Mouse (Mus musculus) inflammation-experienced regulatory T-cells, adult 16 weeks (primary cell): ENCODE results near the gene Shank3. TPM values are rescaled to one million over a fixed set of nuclear protein-coding genes. Genes with fewer than 3 reads are reported as not detected.

Experiments used
- polyA plus RNA-seq: library from polyadenylated mRNA; unstranded; fragments of 100-300 nt; shearing (Covaris generic); gene quantifications from one replicate; pipeline ENCODE4 v1.2.1, GENCODE M21; 2017

Shank3 gene
- not detected for polyA plus RNA-seq

DNA sequence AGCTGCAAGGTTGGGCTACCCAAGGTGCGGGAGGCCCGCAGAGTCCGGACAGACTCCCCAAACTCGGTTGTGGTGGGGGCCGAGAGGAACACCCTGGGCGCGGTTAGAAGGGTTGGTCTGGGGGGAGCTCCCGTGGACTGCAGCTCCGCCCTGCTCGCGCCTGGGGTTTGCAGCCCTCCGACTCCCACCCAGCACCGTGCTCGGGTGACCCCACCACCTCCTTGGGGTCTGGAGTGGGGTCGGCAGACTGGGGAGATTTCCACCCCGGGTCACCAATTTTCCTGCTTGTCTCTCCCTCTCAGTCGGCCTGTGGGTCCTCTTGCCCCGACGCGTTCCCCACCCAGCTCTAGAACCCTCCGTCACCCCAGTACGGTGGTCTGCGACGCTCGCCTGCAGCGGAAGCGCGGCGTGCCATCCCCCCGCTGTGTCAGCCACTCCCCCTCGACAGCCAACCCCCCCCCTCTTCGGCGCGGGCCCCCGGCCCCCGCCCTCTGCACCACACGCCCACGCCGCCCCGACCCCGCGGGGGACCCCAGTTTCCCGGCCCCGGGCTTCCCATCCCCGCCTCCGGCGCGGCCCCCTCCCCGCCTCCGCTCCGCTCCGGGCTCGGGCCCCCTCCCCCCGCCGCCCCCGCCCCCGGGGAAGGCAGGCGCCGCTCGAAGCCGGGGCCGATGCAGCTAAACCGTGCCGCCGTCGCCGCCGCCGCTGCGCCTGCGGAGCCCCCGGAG, at the start of gene Shank3:
Gene Shank3 (plus strand): TSS at position 663 of the 728 bp plus-strand sequence.

DNA sequence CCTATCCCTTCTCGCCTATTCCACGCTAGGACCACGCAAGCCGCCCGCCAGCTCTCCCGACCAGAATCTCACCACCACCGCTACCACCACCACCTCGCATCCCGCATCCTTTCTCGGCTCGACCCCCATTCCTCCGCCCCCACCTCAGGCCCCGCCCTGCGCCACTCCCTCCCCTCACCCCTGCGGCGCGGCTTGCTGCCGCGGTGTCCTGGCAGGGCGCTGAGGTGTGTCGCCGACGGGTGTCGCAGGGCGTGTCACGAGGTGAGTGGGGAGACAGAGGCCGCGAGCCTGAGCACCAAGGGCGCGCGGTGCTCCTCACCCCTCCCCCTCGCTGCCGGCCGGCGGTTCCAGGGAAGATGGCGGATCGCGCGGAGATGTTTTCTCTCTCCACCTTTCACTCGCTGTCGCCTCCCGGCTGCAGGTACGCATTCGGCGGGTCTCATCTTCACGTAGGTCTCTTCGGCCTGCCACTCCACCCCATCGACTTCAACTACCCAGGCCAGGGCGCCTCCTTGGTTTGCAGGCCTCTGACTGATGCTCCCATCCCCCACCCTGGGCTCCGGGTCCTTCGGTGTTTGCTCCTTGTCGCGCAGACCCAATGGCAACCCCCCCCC, 45.5 kb upstream of the Shank3 start, which contains the start of gene Mapk8ip2:
Gene Mapk8ip2 (plus strand): TSS at position 49 of the 614 bp plus-strand sequence.

DNA sequence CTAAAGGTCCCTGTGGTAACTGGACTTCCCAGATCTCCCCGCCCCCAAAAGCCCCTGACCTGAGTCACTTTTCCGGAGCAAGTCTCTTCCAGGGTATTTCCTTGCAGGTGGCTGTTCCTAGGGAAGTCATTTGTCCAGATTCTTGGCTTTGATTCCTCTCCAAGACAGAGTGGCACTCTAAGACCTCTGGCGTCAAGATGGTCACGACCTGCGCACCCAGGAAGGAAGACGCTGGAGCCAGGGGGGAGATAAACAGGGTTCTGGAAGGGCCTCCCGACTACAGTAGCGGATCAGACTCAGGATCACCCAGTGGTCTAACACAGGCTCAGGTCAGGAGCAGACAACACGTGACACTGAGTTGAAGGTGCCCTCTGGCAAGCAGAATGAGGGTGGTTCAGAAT, 22.3 kb upstream of the Shank3 start, which contains the start of gene Arsa:
Gene Arsa (minus strand): TSS at position 335 of the 401 bp plus-strand sequence.

DNA sequence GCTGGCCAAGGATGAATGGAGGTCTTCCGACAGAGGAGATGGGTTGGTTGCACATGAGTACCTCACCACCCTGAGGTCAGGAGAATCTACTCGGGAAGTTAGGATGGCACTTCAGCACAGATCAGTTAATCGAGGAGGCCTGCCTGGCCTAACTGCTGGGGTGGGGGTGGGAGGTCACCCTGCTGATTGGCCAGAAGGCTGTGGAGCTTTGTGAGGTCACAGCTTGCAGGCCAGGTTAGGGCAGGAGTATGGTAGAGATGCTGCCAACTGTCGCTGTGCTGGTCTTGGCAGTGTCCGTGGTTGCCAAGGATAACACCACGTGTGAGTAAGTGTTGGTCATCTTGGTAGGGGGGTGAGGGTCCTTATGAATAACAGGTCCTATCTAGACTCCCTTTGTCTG, 68.7 kb downstream of the Shank3 start, which contains the start of gene Acr:
Gene Acr (plus strand): TSS at position 213 of the 400 bp plus-strand sequence.

DNA sequence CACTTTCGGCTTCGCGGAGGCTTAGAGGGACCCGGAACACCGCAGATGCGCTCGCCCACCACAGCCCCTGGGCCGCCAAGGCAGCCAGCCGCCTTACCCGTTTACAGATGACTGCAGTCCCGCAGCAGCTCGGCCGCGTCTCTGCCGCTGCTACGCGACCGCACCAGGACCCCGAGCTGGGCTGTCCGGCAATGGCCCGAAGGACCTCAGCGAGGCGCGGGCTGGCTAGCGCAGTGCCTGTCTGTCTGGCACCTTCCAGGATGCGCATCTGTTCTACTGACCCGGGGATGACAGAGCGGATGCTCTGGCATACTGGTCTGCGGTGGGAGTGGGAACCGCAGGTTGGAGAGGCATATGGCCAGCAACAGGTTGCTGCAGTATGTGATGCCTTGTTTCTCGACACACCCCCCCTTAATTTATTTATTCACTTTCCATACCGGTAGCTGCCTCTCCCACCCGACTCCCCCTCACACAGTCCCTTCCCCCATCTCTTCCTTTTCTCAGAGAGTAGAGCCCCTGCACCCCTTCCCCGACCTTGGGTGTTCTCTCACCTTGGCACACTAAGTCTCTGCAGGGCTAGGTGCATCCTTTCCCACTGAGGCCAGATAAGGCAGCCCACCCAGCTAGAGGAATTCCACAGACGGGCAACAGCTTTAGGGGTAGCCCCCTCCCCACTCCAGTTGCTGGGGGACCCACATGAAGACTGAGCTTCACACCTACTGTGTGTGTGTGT, 92.5 kb downstream of the Shank3 start, which contains the start of gene Rabl2:
Gene Rabl2 (minus strand): TSS at position 201 of the 733 bp plus-strand sequence.

Other genes with a start within 250 kb of the Shank3 start
- 78.2 TPM for gene Sbf1, start 184.3 kb upstream of the Shank3 start, polyA plus RNA-seq
- not detected for gene Adm2, start 176.9 kb upstream of the Shank3 start, polyA plus RNA-seq
- gene Miox, start 165.2 kb upstream of the Shank3 start, polyA plus RNA-seq = not detected
- gene Lmf2, start 144.0 kb upstream of the Shank3 start, polyA plus RNA-seq = 77.8 TPM
- gene Ncaph2, start 143.9 kb upstream of the Shank3 start, polyA plus RNA-seq = 198 TPM
- gene Sco2, start 125.8 kb upstream of the Shank3 start, polyA plus RNA-seq = 6.4 TPM
- gene Tymp, start 122.6 kb upstream of the Shank3 start, polyA plus RNA-seq = 1.0 TPM
- 1.1 TPM for gene Odf3b, start 120.3 kb upstream of the Shank3 start, polyA plus RNA-seq
- 0.29 TPM for gene Klhdc7b, start 114.7 kb upstream of the Shank3 start, polyA plus RNA-seq
- not detected for gene Syce3, start 89.1 kb upstream of the Shank3 start, polyA plus RNA-seq
- 0.49 TPM for gene Cpt1b, start 73.8 kb upstream of the Shank3 start, polyA plus RNA-seq
- 6.1 TPM for gene C730034F03Rik, start 70.0 kb upstream of the Shank3 start, polyA plus RNA-seq
- gene Gm44502, start 69.9 kb upstream of the Shank3 start, polyA plus RNA-seq = not detected
- gene Chkb, start 69.7 kb upstream of the Shank3 start, polyA plus RNA-seq = 111 TPM
- gene Mapk8ip2, start 45.7 kb upstream of the Shank3 start, polyA plus RNA-seq = 0.05 TPM
- gene Arsa, start 22.2 kb upstream of the Shank3 start, polyA plus RNA-seq = 29.5 TPM
- gene Acr, start 68.7 kb downstream of the Shank3 start, polyA plus RNA-seq = not detected
- gene Rabl2, start 92.3 kb downstream of the Shank3 start, polyA plus RNA-seq = 3.0 TPM